In genomic region chr4:41136811-41137210, GRCm38 (mm10) we compare ENCODE assay signal across 8 mouse cellular contexts. TPM values are rescaled to one million over a fixed set of nuclear protein-coding genes. Genes with fewer than 3 reads are reported as not detected.
DNase-seq lines count a peak whose midpoint lies in the region; ATAC-seq and TF ChIP-seq lines count a peak whose summit lies in the region.

No protein-coding gene starts in this region.

- under 1% methylated on average over 8 of the region's 8 CpGs for WGBS in heart, embryonic 16.5 days
- WGBS in hindbrain, embryonic 11.5 days: 1% methylated on average over 8 of the region's 8 CpGs
- 0% methylated on average over 8 of the region's 8 CpGs for WGBS in midbrain, embryonic 12.5 days

- peak overlapping the region; percentile 88 for H3K4me2 ChIP-seq in heart, embryonic 16.5 days (ENCODE audit: low read depth, low read length)
- peak overlapping the region; percentile 61 for H3K4me2 ChIP-seq in hindbrain, embryonic 11.5 days (replicated peaks; ENCODE audit: low read depth, low read length)
- H3K4me2 ChIP-seq in midbrain, embryonic 12.5 days (replicated peaks): peak overlapping the region; percentile 70

- H3K79me2 ChIP-seq in MEL (ENCODE audit: control insufficient read depth, insufficient read depth, low read length, poor library complexity): peaks cover 25% of the 10 kb centered on the region

- TF ChIP-seq CTCF in MEL (IDR thresholded peaks at IDR 0.05 in 2 of 3, conservative IDR thresholded peaks at IDR 0.05 in 1 of 3; ENCODE audit: control insufficient read depth in 1 of 3, insufficient read depth in 1 of 3, low read depth in 2 of 3, low read length in 3 of 3, poor library complexity in 1 of 3, severe bottlenecking in 1 of 3): no peak

- DNase-seq in heart, adult 9 months (ENCODE audit: low spot score in 2 of 2): no peak
- DNase-seq in MEL (ENCODE audit: low read depth, low spot score): peak; percentile 56
- peak; percentile 37 for DNase-seq in hindbrain, embryonic 11.5 days (ENCODE audit: low spot score)
- DNase-seq in frontal cortex, postnatal 14 days (ENCODE audit: low spot score in 2 of 2): no peak
- no peak for DNase-seq in right cerebral cortex, postnatal 25 days
- no peak for DNase-seq in cerebellum, adult 11 months

- H3K36me3 ChIP-seq in heart, embryonic 16.5 days (ENCODE audit: control insufficient read depth, insufficient read depth): no peaks in the 10 kb centered on the region; the same call in 1 of the 2 replicates
- peaks cover 0 to 31% of the 10 kb centered on the region in 2 experiments; a peak in 2 of 4 replicates for H3K36me3 ChIP-seq in MEL (ENCODE audit: control insufficient read depth in 1 of 2, insufficient read depth in 2 of 2, low read length in 2 of 2)
- no peaks in the 10 kb centered on the region for H3K36me3 ChIP-seq in hindbrain, embryonic 11.5 days (ENCODE audit: control insufficient read depth, insufficient read depth, low read length)
- H3K36me3 ChIP-seq in midbrain, embryonic 12.5 days: peaks cover 21% of the 10 kb centered on the region

- ATAC-seq in heart, embryonic 16.5 days (replicated peaks; ENCODE audit: extremely low read depth, insufficient read depth, low FRiP score): no peak
- no peak for ATAC-seq in hindbrain, embryonic 11.5 days (ENCODE audit: low FRiP score)
- no peak for ATAC-seq in midbrain, embryonic 12.5 days (ENCODE audit: low FRiP score, low read depth)

- no peaks in the 10 kb centered on the region for H3K9me3 ChIP-seq in heart, embryonic 16.5 days (replicated peaks; ENCODE audit: control insufficient read depth, low read length)
- no peaks in the 10 kb centered on the region for H3K9me3 ChIP-seq in MEL (replicated peaks; ENCODE audit: insufficient read depth, low read length)
- H3K9me3 ChIP-seq in hindbrain, embryonic 11.5 days (ENCODE audit: control insufficient read depth, low read length): no peaks in the 10 kb centered on the region
- no peaks in the 10 kb centered on the region for H3K9me3 ChIP-seq in midbrain, embryonic 12.5 days

- TF ChIP-seq POLR2A in MEL (IDR thresholded peaks at IDR 0.05; ENCODE audit: control insufficient read depth in 1 of 2, insufficient read depth in 1 of 2, low read depth in 1 of 2, low read length in 2 of 2, poor library complexity in 1 of 2): no peak

- TF ChIP-seq RAD21 in MEL (IDR thresholded peaks at IDR 0.05; ENCODE audit: low read depth, low read length): no peak

- no peak for TF ChIP-seq EP300 in MEL (IDR thresholded peaks at IDR 0.05; ENCODE audit: low read depth in 1 of 2, low read length in 2 of 2)

- H3K27ac ChIP-seq in heart, embryonic 16.5 days (ENCODE audit: low read length): peak overlapping the region; percentile 99
- H3K27ac ChIP-seq in MEL (ENCODE audit: control insufficient read depth, low read depth, low read length): peak overlapping the region; percentile 44
- peak overlapping the region; percentile 100 for H3K27ac ChIP-seq in hindbrain, embryonic 11.5 days (ENCODE audit: low read depth, low read length)
- peak overlapping the region; percentile 100 for H3K27ac ChIP-seq in midbrain, embryonic 12.5 days (replicated peaks)

- H3K4me1 ChIP-seq in heart, embryonic 16.5 days (ENCODE audit: control insufficient read depth, insufficient read depth, low read length): peaks cover 13% of the 10 kb centered on the region
- peaks cover 20 to 21% of the 10 kb centered on the region in 2 experiments for H3K4me1 ChIP-seq in MEL (ENCODE audit: control insufficient read depth in 1 of 2, insufficient read depth in 2 of 2, low read length in 2 of 2)
- H3K4me1 ChIP-seq in hindbrain, embryonic 11.5 days (replicated peaks; ENCODE audit: control insufficient read depth, insufficient read depth, low read length): no peaks in the 10 kb centered on the region
- peaks cover 6% of the 10 kb centered on the region; the same call in 1 of the 2 replicates for H3K4me1 ChIP-seq in midbrain, embryonic 12.5 days

- H3K27me3 ChIP-seq in heart, embryonic 16.5 days (ENCODE audit: control insufficient read depth, insufficient read depth, low read length): no peaks in the 10 kb centered on the region
- H3K27me3 ChIP-seq in MEL (ENCODE audit: control insufficient read depth in 1 of 2, insufficient read depth in 2 of 2, low read length in 2 of 2): no peaks in the 10 kb centered on the region
- H3K27me3 ChIP-seq in hindbrain, embryonic 11.5 days (ENCODE audit: control insufficient read depth, insufficient read depth, low read length): no peaks in the 10 kb centered on the region
- H3K27me3 ChIP-seq in midbrain, embryonic 12.5 days: no peaks in the 10 kb centered on the region

- peak overlapping the region; percentile 93 for H3K4me3 ChIP-seq in heart, embryonic 16.5 days (ENCODE audit: low read length)
- H3K4me3 ChIP-seq in MEL (ENCODE audit: control insufficient read depth in 1 of 2, insufficient read depth in 1 of 2, low read depth in 2 of 2, low read length in 2 of 2): peak overlapping the region; percentile 94
- peak overlapping the region; percentile 93 for H3K4me3 ChIP-seq in hindbrain, embryonic 11.5 days (ENCODE audit: low read depth, low read length)
- peak overlapping the region; percentile 78 for H3K4me3 ChIP-seq in midbrain, embryonic 12.5 days

- H3K9ac ChIP-seq in heart, embryonic 16.5 days (ENCODE audit: low read length): peak overlapping the region; percentile 99
- peak overlapping the region; percentile 98 for H3K9ac ChIP-seq in MEL (ENCODE audit: control insufficient read depth, low read depth, low read length, poor library complexity, severe bottlenecking)
- H3K9ac ChIP-seq in hindbrain, embryonic 11.5 days (ENCODE audit: low read depth, low read length): peak overlapping the region; percentile 99
- H3K9ac ChIP-seq in midbrain, embryonic 12.5 days (replicated peaks): peak overlapping the region; percentile 99

TF ChIP-seq in MEL, 35 proteins besides CTCF, POLR2A, EP300 and RAD21:
- TF ChIP-seq GABPA (IDR thresholded peaks at IDR 0.05; ENCODE audit: low read depth, low read length) (no peak), NRF1 (IDR thresholded peaks at IDR 0.05; ENCODE audit: insufficient read depth, low read depth, low read length, poor library complexity, severe bottlenecking) (no peak), UBTF (IDR thresholded peaks at IDR 0.05; ENCODE audit: borderline replicate concordance, insufficient read depth, low read depth, low read length) (no peak), ZNF384 (IDR thresholded peaks at IDR 0.05; ENCODE audit: low read depth, low read length) (no peak), MAZ (IDR thresholded peaks at IDR 0.05; ENCODE audit: low read depth, low read length) (no peak), SMC3 (IDR thresholded peaks at IDR 0.05; ENCODE audit: low read depth, low read length) (no peak), ZMIZ1 (IDR thresholded peaks at IDR 0.05; ENCODE audit: low read depth, low read length) (no peak), GATA1 (IDR thresholded peaks at IDR 0.05; ENCODE audit: low read depth, low read length) (no peak), USF1 (IDR thresholded peaks at IDR 0.05; ENCODE audit: low read depth, low read length) (no peak), ETS1 (IDR thresholded peaks at IDR 0.05; ENCODE audit: low read depth, low read length) (no peak), KAT2A (conservative IDR thresholded peaks at IDR 0.05; ENCODE audit: low read depth, low read length) (no peak), E2F4 (IDR thresholded peaks at IDR 0.05; ENCODE audit: borderline replicate concordance, low read depth, low read length) (no peak), ZKSCAN1 (IDR thresholded peaks at IDR 0.05; ENCODE audit: low read depth, low read length) (no peak), MYC (IDR thresholded peaks at IDR 0.05; ENCODE audit: low read depth, low read length) (no peak), TAL1 (IDR thresholded peaks at IDR 0.05; ENCODE audit: low read length) (no peak), NELFE (IDR thresholded peaks at IDR 0.05; ENCODE audit: low read depth, low read length) (no peak), BHLHE40 (IDR thresholded peaks at IDR 0.05; ENCODE audit: borderline replicate concordance, low read depth, low read length) (no peak), MEF2A (IDR thresholded peaks at IDR 0.05; ENCODE audit: extremely low read depth, insufficient replicate concordance, low read depth, low read length, poor library complexity, severe bottlenecking) (no peak), MYB (IDR thresholded peaks at IDR 0.05; ENCODE audit: low read depth, low read length) (no peak), POLR2AphosphoS5 (IDR thresholded peaks at IDR 0.05; ENCODE audit: borderline replicate concordance, low read depth, low read length) (no peak)

RNA-seq across cellular contexts. Expression of gene Ube2r2, which starts 1.3 kb away (rescaled TPM):
- 68.0 and 69.7 TPM in 2 replicates for polyA plus RNA-seq in heart, embryonic 16.5 days (2015; fragmentation: Nextera tagmentation; extraction: Ambion mirVana)
- total RNA-seq in MEL (2012; rRNA removed): 24.5 and 28.2 TPM in 2 replicates
- 10 to 100 TPM; 70.1 to 94.1 TPM for polyA plus RNA-seq in MEL (2012; ENCODE audit: insufficient read depth in 1 of 2, insufficient read length in 2 of 2, low read depth in 1 of 2, low replicate concordance in 2 of 2, missing spikeins in 1 of 2)
- polyA plus RNA-seq in hindbrain, embryonic 11.5 days (2014; fragmentation: Nextera tagmentation; extraction: Ambion mirVana): 100 and 107 TPM in 2 replicates
- polyA plus RNA-seq in midbrain, embryonic 12.5 days (2016; fragmentation: Nextera tagmentation; extraction: Ambion mirVana): 97.7 and 115 TPM in 2 replicates

RNA-seq across cellular contexts. Expression of gene Nol6, which starts 12.6 kb away (rescaled TPM):
- polyA plus RNA-seq in heart, embryonic 16.5 days (2015; fragmentation: Nextera tagmentation; extraction: Ambion mirVana): 15.2 and 15.6 TPM in 2 replicates
- 28.1 and 36.6 TPM in 2 replicates for total RNA-seq in MEL (2012; rRNA removed)
- polyA plus RNA-seq in MEL (2012; ENCODE audit: insufficient read depth in 1 of 2, insufficient read length in 2 of 2, low read depth in 1 of 2, low replicate concordance in 2 of 2, missing spikeins in 1 of 2): 10 to 100 TPM in 1 of 2 experiments, not detected in 1; 71.2 TPM
- polyA plus RNA-seq in hindbrain, embryonic 11.5 days (2014; fragmentation: Nextera tagmentation; extraction: Ambion mirVana): 14.7 and 17.6 TPM in 2 replicates
- polyA plus RNA-seq in midbrain, embryonic 12.5 days (2016; fragmentation: Nextera tagmentation; extraction: Ambion mirVana): 27.4 and 28.2 TPM in 2 replicates

RNA-seq across cellular contexts. Expression of gene Aqp3, which starts 38.8 kb away (rescaled TPM):
- 1.6 and 1.7 TPM in 2 replicates for polyA plus RNA-seq in heart, embryonic 16.5 days (2015; fragmentation: Nextera tagmentation; extraction: Ambion mirVana)
- 0.10 and 0.12 TPM in 2 replicates for total RNA-seq in MEL (2012; rRNA removed)
- polyA plus RNA-seq in MEL (2012; ENCODE audit: insufficient read depth in 1 of 2, insufficient read length in 2 of 2, low read depth in 1 of 2, low replicate concordance in 2 of 2, missing spikeins in 1 of 2): under 1 TPM in 1 of 2 experiments, not detected in 1; 0.42 TPM
- 1.2 and 1.3 TPM in 2 replicates for polyA plus RNA-seq in hindbrain, embryonic 11.5 days (2014; fragmentation: Nextera tagmentation; extraction: Ambion mirVana)
- 0.65 and 0.93 TPM in 2 replicates for polyA plus RNA-seq in midbrain, embryonic 12.5 days (2016; fragmentation: Nextera tagmentation; extraction: Ambion mirVana)

Comparison
In these comparisons a context has a peak if more than half of its experiments do, and no peak if none do; other contexts are left out.
1. H3K27ac ChIP-seq: peak in every context shown above with its lines; median percentile 100 in hindbrain, embryonic 11.5 days; 100 in midbrain, embryonic 12.5 days; 99 in heart, embryonic 16.5 days; 44 in MEL.
2. DNase-seq: peak in MEL (single experiment) and hindbrain, embryonic 11.5 days (single experiment); none in heart, adult 9 months (0 of 2), frontal cortex, postnatal 14 days (0 of 2), right cerebral cortex, postnatal 25 days (single experiment) and cerebellum, adult 11 months (single experiment).
3. Peak in every context shown above with its lines, with median percentiles within 50 percentile points of each other: H3K4me2 ChIP-seq, H3K4me3 ChIP-seq and H3K9ac ChIP-seq.